In genomic region chr11:101983431-101983921, GRCm38 (mm10) we compare ENCODE assay signal across 8 mouse cellular contexts. TPM values are rescaled to one million over a fixed set of nuclear protein-coding genes. Genes with fewer than 3 reads are reported as not detected.
DNase-seq lines count a peak whose midpoint lies in the region; ATAC-seq and TF ChIP-seq lines count a peak whose summit lies in the region.

No protein-coding gene starts in this region.

- peak overlapping the region; percentile 85 for H3K27ac ChIP-seq in bone marrow macrophage, adult 2 months (ENCODE audit: insufficient read depth, low read depth, low read length)
- no peak overlapping the region for H3K27ac ChIP-seq in hindbrain, embryonic 12.5 days
- no peak overlapping the region for H3K27ac ChIP-seq in midbrain, embryonic 12.5 days (replicated peaks)

- TF ChIP-seq POLR2A in bone marrow macrophage, adult 2 months (IDR thresholded peaks at IDR 0.05; ENCODE audit: borderline replicate concordance, low read depth, low read length): no peak

- peaks cover 12% of the 10 kb centered on the region for H3K27me3 ChIP-seq in hindbrain, embryonic 12.5 days
- peaks cover 25% of the 10 kb centered on the region for H3K27me3 ChIP-seq in midbrain, embryonic 12.5 days

- no peak for ATAC-seq in hindbrain, embryonic 12.5 days (ENCODE audit: low FRiP score)
- ATAC-seq in midbrain, embryonic 12.5 days (ENCODE audit: low FRiP score, low read depth): no peak

- H3K9ac ChIP-seq in hindbrain, embryonic 12.5 days: no peak overlapping the region
- no peak overlapping the region for H3K9ac ChIP-seq in midbrain, embryonic 12.5 days (replicated peaks)

- peak; percentile 29 for DNase-seq in heart, adult 8-10 months (ENCODE audit: low spot score)
- DNase-seq in heart, postnatal 4 days: no peak
- DNase-seq in layer of hippocampus, adult 9-10 months (ENCODE audit: low spot score): no peak
- no peak for DNase-seq in spleen, postnatal 14 days (ENCODE audit: low spot score in 2 of 2)
- DNase-seq in cerebellum, postnatal 25 days: no peak

- 71% methylated on average over 10 of the region's 10 CpGs for WGBS in hindbrain, embryonic 12.5 days
- WGBS in midbrain, embryonic 12.5 days: 80% methylated on average over 10 of the region's 10 CpGs

- TF ChIP-seq CTCF in bone marrow macrophage, adult 2 months (IDR thresholded peaks at IDR 0.05; ENCODE audit: low read depth, low read length): no peak

- no peaks in the 10 kb centered on the region for H3K9me3 ChIP-seq in hindbrain, embryonic 12.5 days (replicated peaks)
- no peaks in the 10 kb centered on the region for H3K9me3 ChIP-seq in midbrain, embryonic 12.5 days

- H3K36me3 ChIP-seq in hindbrain, embryonic 12.5 days: no peaks in the 10 kb centered on the region
- H3K36me3 ChIP-seq in midbrain, embryonic 12.5 days: no peaks in the 10 kb centered on the region

- H3K4me3 ChIP-seq in bone marrow macrophage, adult 2 months (ENCODE audit: insufficient read depth, low read length): peak overlapping the region; percentile 71
- no peak overlapping the region for H3K4me3 ChIP-seq in hindbrain, embryonic 12.5 days
- no peak overlapping the region for H3K4me3 ChIP-seq in midbrain, embryonic 12.5 days

- peak overlapping the region; percentile 99 for H3K4me2 ChIP-seq in hindbrain, embryonic 12.5 days (replicated peaks)
- H3K4me2 ChIP-seq in midbrain, embryonic 12.5 days (replicated peaks): peak overlapping the region; percentile 99; the same call in 1 of the 2 replicates

- peaks cover 43% of the 10 kb centered on the region for H3K4me1 ChIP-seq in bone marrow macrophage, adult 2 months (ENCODE audit: control insufficient read depth, insufficient read depth, low read length)
- peaks cover 21% of the 10 kb centered on the region for H3K4me1 ChIP-seq in hindbrain, embryonic 12.5 days
- H3K4me1 ChIP-seq in midbrain, embryonic 12.5 days: peaks cover 23% of the 10 kb centered on the region

RNA-seq across cellular contexts. Expression of gene Cfap97d1, which starts 0.6 kb away (rescaled TPM):
- not detected for total RNA-seq in heart, adult 8-10 months (2022)
- not detected for total RNA-seq in heart, postnatal 4 days (2021)
- not detected in 2 replicates for polyA plus RNA-seq in bone marrow macrophage, adult 2 months (2012; ENCODE audit: insufficient read depth, insufficient read length, missing spikeins)
- polyA plus RNA-seq in hindbrain, embryonic 12.5 days (2016; fragmentation: Nextera tagmentation; extraction: Ambion mirVana): not detected in 2 replicates
- polyA plus RNA-seq in midbrain, embryonic 12.5 days (2016; fragmentation: Nextera tagmentation; extraction: Ambion mirVana): not detected in 2 replicates

RNA-seq across cellular contexts. Expression of gene Dusp3, which starts 3.3 kb away (rescaled TPM):
- 100 to 1,000 TPM; 107 to 186 (median 147) TPM for total RNA-seq in heart, adult 8-10 months (2022)
- total RNA-seq in heart, postnatal 4 days (2021): 100 to 1,000 TPM; 149 to 162 TPM
- polyA plus RNA-seq in bone marrow macrophage, adult 2 months (2012; ENCODE audit: insufficient read depth, insufficient read length, missing spikeins): 79.3 and 80.4 TPM in 2 replicates
- 11.4 and 12.9 TPM in 2 replicates for polyA plus RNA-seq in hindbrain, embryonic 12.5 days (2016; fragmentation: Nextera tagmentation; extraction: Ambion mirVana)
- 9.3 and 9.6 TPM in 2 replicates for polyA plus RNA-seq in midbrain, embryonic 12.5 days (2016; fragmentation: Nextera tagmentation; extraction: Ambion mirVana)

RNA-seq across cellular contexts. Expression of gene Sost, which starts 16.7 kb away (rescaled TPM):
- 1 to 10 TPM in 3 of 4 experiments, under 1 TPM in 1; 0.65 to 1.9 (median 1.2) TPM for total RNA-seq in heart, adult 8-10 months (2022)
- 1 to 10 TPM; 7.5 to 8.2 TPM for total RNA-seq in heart, postnatal 4 days (2021)
- polyA plus RNA-seq in bone marrow macrophage, adult 2 months (2012; ENCODE audit: insufficient read depth, insufficient read length, missing spikeins): not detected in 2 replicates
- polyA plus RNA-seq in hindbrain, embryonic 12.5 days (2016; fragmentation: Nextera tagmentation; extraction: Ambion mirVana): 0.46 and 0.79 TPM in 2 replicates
- polyA plus RNA-seq in midbrain, embryonic 12.5 days (2016; fragmentation: Nextera tagmentation; extraction: Ambion mirVana): 0.17 and 0.25 TPM in 2 replicates

RNA-seq across cellular contexts. Expression of gene Mpp3, which starts 44.8 kb away (rescaled TPM):
- total RNA-seq in heart, adult 8-10 months (2022): 1 to 10 TPM in 3 of 4 experiments, under 1 TPM in 1; 0.92 to 2.6 (median 1.5) TPM
- 1 to 10 TPM; 6.2 to 7.4 TPM for total RNA-seq in heart, postnatal 4 days (2021)
- 0.31 TPM in 1 of 2 replicates, not detected in the other for polyA plus RNA-seq in bone marrow macrophage, adult 2 months (2012; ENCODE audit: insufficient read depth, insufficient read length, missing spikeins)
- polyA plus RNA-seq in hindbrain, embryonic 12.5 days (2016; fragmentation: Nextera tagmentation; extraction: Ambion mirVana): 35.6 and 36.2 TPM in 2 replicates
- 32.1 and 33.2 TPM in 2 replicates for polyA plus RNA-seq in midbrain, embryonic 12.5 days (2016; fragmentation: Nextera tagmentation; extraction: Ambion mirVana)

RNA-seq across cellular contexts. Expression of gene Cd300lg, which starts 57.8 kb away (rescaled TPM):
- 10 to 100 TPM; 56.7 to 79.2 (median 64.0) TPM for total RNA-seq in heart, adult 8-10 months (2022)
- total RNA-seq in heart, postnatal 4 days (2021): 10 to 100 TPM; 32.3 to 36.2 TPM
- 5.1 and 6.4 TPM in 2 replicates for polyA plus RNA-seq in bone marrow macrophage, adult 2 months (2012; ENCODE audit: insufficient read depth, insufficient read length, missing spikeins)
- polyA plus RNA-seq in hindbrain, embryonic 12.5 days (2016; fragmentation: Nextera tagmentation; extraction: Ambion mirVana): 0.12 and 0.43 TPM in 2 replicates
- 0.19 and 0.34 TPM in 2 replicates for polyA plus RNA-seq in midbrain, embryonic 12.5 days (2016; fragmentation: Nextera tagmentation; extraction: Ambion mirVana)
